Mouse (Mus musculus): ENCODE measurements around the gene Snx4.

Snx4 gene

GRCm38 (mm10) chr16:33344379-33344778 lies 93.1 kb downstream of the Snx4 start:
- no peak for DNase-seq (ENCODE audit: low spot score)

DNA sequence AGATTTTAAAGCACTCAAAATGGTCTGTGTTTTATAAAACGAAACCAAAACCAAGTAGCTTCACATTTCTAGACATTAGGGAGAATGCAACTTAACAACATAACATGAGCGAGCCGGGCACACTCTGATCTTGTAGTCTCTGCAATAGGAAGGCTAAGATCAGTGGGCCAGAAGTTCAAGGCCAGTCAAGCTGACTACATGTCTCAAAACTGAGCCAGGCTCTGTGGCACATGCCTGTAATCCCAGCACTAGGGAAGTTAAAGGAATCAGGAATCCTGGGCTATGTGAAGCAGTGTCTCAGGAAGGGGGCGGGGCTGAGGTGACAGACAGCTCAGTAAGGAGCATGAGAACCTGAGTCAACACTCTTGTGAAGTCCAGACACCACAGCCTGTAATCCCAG lies 93.6 kb downstream of the Snx4 start:
- no peak for DNase-seq (ENCODE audit: low spot score)

GRCm38 (mm10) chr16:33346376-33346775 lies 95.1 kb downstream of the Snx4 start:
- no peak for DNase-seq (ENCODE audit: low spot score)

DNA sequence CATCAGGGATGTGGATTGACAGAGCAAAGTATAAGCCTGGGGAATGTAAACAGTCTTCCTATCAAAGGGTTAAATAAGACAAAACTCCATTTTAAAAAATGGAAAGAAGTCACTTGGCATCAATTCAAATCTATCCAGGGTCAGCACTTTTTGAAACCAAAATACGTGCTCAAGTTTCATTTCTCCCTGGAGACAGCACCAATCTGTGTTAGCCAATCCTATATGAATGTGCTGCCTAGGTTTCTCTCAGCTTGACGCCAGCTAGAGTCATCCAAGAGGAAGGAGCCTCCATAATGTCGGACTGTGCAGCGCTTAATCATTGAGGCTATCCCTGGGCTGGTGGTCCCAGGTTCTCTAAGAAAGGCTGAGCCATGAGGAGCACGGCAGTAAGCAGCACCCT lies 95.9 kb downstream of the Snx4 start:
- DNase-seq (ENCODE audit: low spot score), result no peak

Data from lung, postnatal 25 days (tissue).